Mouse (Mus musculus): Measurements from ENCODE around the gene Pik3cb. TPM values are rescaled to one million over a fixed set of nuclear protein-coding genes. Genes with fewer than 3 reads are reported as not detected.
A peak's percentile ranks its signal among the peaks of the same experiment; 100 is the strongest.

Pik3cb gene
- 1.5 and 2.1 TPM in 2 replicates for polyA plus RNA-seq (2014; fragmentation: Nextera tagmentation; extraction: Ambion mirVana)

- Histone ChIP-seq H3K9ac (ENCODE audit: low read length) (peak within 1 kb of the TSS; percentile 85), H3K27ac (replicated peaks in 1 of 2; ENCODE audit: control insufficient read depth in 1 of 2, insufficient read depth in 1 of 2, low read depth in 2 of 2, low read length in 2 of 2) (peak within 1 kb of the TSS; percentile 77 to 82), H3K9me3 (ENCODE audit: control insufficient read depth, low read length) (no peaks in the 10 kb centered on the region), H3K4me2 (ENCODE audit: low read length) (peak within 1 kb of the TSS; percentile 83), H3K27me3 (ENCODE audit: control insufficient read depth, insufficient read depth, low read length) (no peaks in the 10 kb centered on the region), H3K36me3 (ENCODE audit: control insufficient read depth, insufficient read depth, low read length) (no peaks in the 10 kb centered on the region), H3K4me3 (ENCODE audit: control insufficient read depth in 1 of 2, insufficient read depth in 1 of 2, low read depth in 1 of 2, low read length in 2 of 2) (peak within 1 kb of the TSS; percentile 81 to 99), H3K4me1 (ENCODE audit: control insufficient read depth in 2 of 2, insufficient read depth in 2 of 2, low read length in 2 of 2) (peaks cover 0 to 11% of the 10 kb centered on the region in 2 experiments; a peak in 2 of 4 replicates)
- WGBS = 1% methylated on average over 43 of the region's 77 CpGs
- ATAC-seq (ENCODE audit: insufficient number of reproducible peaks, insufficient read depth, low FRiP score, low read depth) = peak; percentile 96
Measured at GRCm38 (mm10) chr9:99140063-99140882, at the start of gene Pik3cb. Pik3cb (minus strand) TSS chr9:99140621.

GRCm38 (mm10) chr9:99183043-99183670 is 42.7 kb upstream of the Pik3cb start:
- no peak overlapping the region for H3K9ac ChIP-seq (ENCODE audit: low read length)
- 62% methylated on average over 8 of the region's 8 CpGs for WGBS
- peaks cover 3 to 6% of the 10 kb centered on the region in 2 experiments; a peak in 2 of 4 replicates for H3K4me1 ChIP-seq (ENCODE audit: control insufficient read depth in 2 of 2, insufficient read depth in 2 of 2, low read length in 2 of 2)
- no peaks in the 10 kb centered on the region for H3K27me3 ChIP-seq (ENCODE audit: control insufficient read depth, insufficient read depth, low read length)
- H3K4me2 ChIP-seq (ENCODE audit: low read length) = no peak overlapping the region
- H3K9me3 ChIP-seq (ENCODE audit: control insufficient read depth, low read length) = no peaks in the 10 kb centered on the region
- H3K36me3 ChIP-seq (ENCODE audit: control insufficient read depth, insufficient read depth, low read length) = no peaks in the 10 kb centered on the region
- H3K27ac ChIP-seq (replicated peaks in 1 of 2; ENCODE audit: control insufficient read depth in 1 of 2, insufficient read depth in 1 of 2, low read depth in 2 of 2, low read length in 2 of 2) = no peak overlapping the region
- H3K4me3 ChIP-seq (ENCODE audit: control insufficient read depth in 1 of 2, insufficient read depth in 1 of 2, low read depth in 1 of 2, low read length in 2 of 2) = no peak overlapping the region
- ATAC-seq (ENCODE audit: insufficient number of reproducible peaks, insufficient read depth, low FRiP score, low read depth) = no peak

GRCm38 (mm10) chr9:99182121-99182520 is 41.7 kb upstream of the Pik3cb start:
- H3K9me3 ChIP-seq (ENCODE audit: control insufficient read depth, low read length) = no peaks in the 10 kb centered on the region
- H3K4me1 ChIP-seq (ENCODE audit: control insufficient read depth in 2 of 2, insufficient read depth in 2 of 2, low read length in 2 of 2) = peaks cover 3 to 6% of the 10 kb centered on the region in 2 experiments; a peak in 2 of 4 replicates
- H3K27ac ChIP-seq (replicated peaks in 1 of 2; ENCODE audit: control insufficient read depth in 1 of 2, insufficient read depth in 1 of 2, low read depth in 2 of 2, low read length in 2 of 2) = no peak overlapping the region
- H3K4me2 ChIP-seq (ENCODE audit: low read length) = no peak overlapping the region
- H3K9ac ChIP-seq (ENCODE audit: low read length) = no peak overlapping the region
- H3K27me3 ChIP-seq (ENCODE audit: control insufficient read depth, insufficient read depth, low read length) = no peaks in the 10 kb centered on the region
- no peak overlapping the region for H3K4me3 ChIP-seq (ENCODE audit: control insufficient read depth in 1 of 2, insufficient read depth in 1 of 2, low read depth in 1 of 2, low read length in 2 of 2)
- H3K36me3 ChIP-seq (ENCODE audit: control insufficient read depth, insufficient read depth, low read length) = no peaks in the 10 kb centered on the region
- 67% methylated on average over 7 of the region's 7 CpGs for WGBS
- ATAC-seq (ENCODE audit: insufficient number of reproducible peaks, insufficient read depth, low FRiP score, low read depth) = no peak

- Histone ChIP-seq H3K27me3 (ENCODE audit: control insufficient read depth, insufficient read depth, low read length) (no peaks in the 10 kb centered on the region), H3K9me3 (ENCODE audit: control insufficient read depth, low read length) (no peaks in the 10 kb centered on the region), H3K4me2 (ENCODE audit: low read length) (no peak overlapping the region), H3K9ac (ENCODE audit: low read length) (no peak overlapping the region), H3K4me1 (ENCODE audit: control insufficient read depth in 2 of 2, insufficient read depth in 2 of 2, low read length in 2 of 2) (peaks cover 3 to 6% of the 10 kb centered on the region in 2 experiments; a peak in 2 of 4 replicates), H3K27ac (replicated peaks in 1 of 2; ENCODE audit: control insufficient read depth in 1 of 2, insufficient read depth in 1 of 2, low read depth in 2 of 2, low read length in 2 of 2) (no peak overlapping the region), H3K4me3 (ENCODE audit: control insufficient read depth in 1 of 2, insufficient read depth in 1 of 2, low read depth in 1 of 2, low read length in 2 of 2) (no peak overlapping the region), H3K36me3 (ENCODE audit: control insufficient read depth, insufficient read depth, low read length) (no peaks in the 10 kb centered on the region)
- no peak for ATAC-seq (ENCODE audit: insufficient number of reproducible peaks, insufficient read depth, low FRiP score, low read depth)
- 44% methylated on average over 8 of the region's 8 CpGs for WGBS
Measured at GRCm38 (mm10) chr9:99180272-99180671, 39.9 kb upstream of the Pik3cb start.

- no peak overlapping the region for H3K27ac ChIP-seq (replicated peaks in 1 of 2; ENCODE audit: control insufficient read depth in 1 of 2, insufficient read depth in 1 of 2, low read depth in 2 of 2, low read length in 2 of 2)
- WGBS = 73% methylated on average over 3 of the region's 3 CpGs
- no peaks in the 10 kb centered on the region for H3K9me3 ChIP-seq (ENCODE audit: control insufficient read depth, low read length)
- H3K4me1 ChIP-seq (ENCODE audit: control insufficient read depth in 2 of 2, insufficient read depth in 2 of 2, low read length in 2 of 2) = peaks cover 3 to 6% of the 10 kb centered on the region in 2 experiments; a peak in 2 of 4 replicates
- no peak overlapping the region for H3K4me3 ChIP-seq (ENCODE audit: control insufficient read depth in 1 of 2, insufficient read depth in 1 of 2, low read depth in 1 of 2, low read length in 2 of 2)
- H3K27me3 ChIP-seq (ENCODE audit: control insufficient read depth, insufficient read depth, low read length) = no peaks in the 10 kb centered on the region
- H3K36me3 ChIP-seq (ENCODE audit: control insufficient read depth, insufficient read depth, low read length) = no peaks in the 10 kb centered on the region
- no peak overlapping the region for H3K4me2 ChIP-seq (ENCODE audit: low read length)
- H3K9ac ChIP-seq (ENCODE audit: low read length) = no peak overlapping the region
- no peak for ATAC-seq (ENCODE audit: insufficient number of reproducible peaks, insufficient read depth, low FRiP score, low read depth)
Measured at GRCm38 (mm10) chr9:99178736-99179135, 38.3 kb upstream of the Pik3cb start.

GRCm38 (mm10) chr9:99175774-99176173 is 35.4 kb upstream of the Pik3cb start:
- Histone ChIP-seq H3K4me1 (ENCODE audit: control insufficient read depth in 2 of 2, insufficient read depth in 2 of 2, low read length in 2 of 2) (peaks cover 3 to 6% of the 10 kb centered on the region in 2 experiments; a peak in 2 of 4 replicates), H3K27me3 (ENCODE audit: control insufficient read depth, insufficient read depth, low read length) (no peaks in the 10 kb centered on the region), H3K9ac (ENCODE audit: low read length) (no peak overlapping the region), H3K4me3 (ENCODE audit: control insufficient read depth in 1 of 2, insufficient read depth in 1 of 2, low read depth in 1 of 2, low read length in 2 of 2) (no peak overlapping the region), H3K36me3 (ENCODE audit: control insufficient read depth, insufficient read depth, low read length) (no peaks in the 10 kb centered on the region), H3K27ac (replicated peaks in 1 of 2; ENCODE audit: control insufficient read depth in 1 of 2, insufficient read depth in 1 of 2, low read depth in 2 of 2, low read length in 2 of 2) (no peak overlapping the region), H3K4me2 (ENCODE audit: low read length) (no peak overlapping the region), H3K9me3 (ENCODE audit: control insufficient read depth, low read length) (no peaks in the 10 kb centered on the region)
- 79% methylated on average over 6 of the region's 6 CpGs for WGBS
- no peak for ATAC-seq (ENCODE audit: insufficient number of reproducible peaks, insufficient read depth, low FRiP score, low read depth)

- ATAC-seq (ENCODE audit: insufficient number of reproducible peaks, insufficient read depth, low FRiP score, low read depth) = no peak
- Histone ChIP-seq H3K4me1 (ENCODE audit: control insufficient read depth in 2 of 2, insufficient read depth in 2 of 2, low read length in 2 of 2) (no peaks in the 10 kb centered on the region), H3K4me3 (ENCODE audit: control insufficient read depth in 1 of 2, insufficient read depth in 1 of 2, low read depth in 1 of 2, low read length in 2 of 2) (no peak overlapping the region), H3K9me3 (ENCODE audit: control insufficient read depth, low read length) (no peaks in the 10 kb centered on the region), H3K27ac (replicated peaks in 1 of 2; ENCODE audit: control insufficient read depth in 1 of 2, insufficient read depth in 1 of 2, low read depth in 2 of 2, low read length in 2 of 2) (no peak overlapping the region), H3K4me2 (ENCODE audit: low read length) (no peak overlapping the region), H3K9ac (ENCODE audit: low read length) (no peak overlapping the region), H3K27me3 (ENCODE audit: control insufficient read depth, insufficient read depth, low read length) (no peaks in the 10 kb centered on the region), H3K36me3 (ENCODE audit: control insufficient read depth, insufficient read depth, low read length) (no peaks in the 10 kb centered on the region)
- 55% methylated on average over 2 of the region's 2 CpGs for WGBS
Measured at GRCm38 (mm10) chr9:99172811-99173210, 32.4 kb upstream of the Pik3cb start.
